Mouse (Mus musculus) cortical plate, adult 2 months (tissue): ENCODE measurements around the gene Depp1.

Source experiments
- CTCF ChIP-seq: fragments of 200-500 bp; IDR thresholded peaks from 2 replicates; pipeline ENCODE4 v1.5.1; 2011; ENCODE audit warnings: mild to moderate bottlenecking, control low read depth, low read length; ENCODE audit not compliant: insufficient read depth; ENCODE audit errors: extremely low read depth
- POLR2A ChIP-seq: fragments of 200-500 bp; IDR thresholded peaks from 2 replicates; pipeline ENCODE4 v1.6.1; 2011; ENCODE audit warnings: mild to moderate bottlenecking, low read length, control low read depth; ENCODE audit not compliant: insufficient read depth; ENCODE audit errors: extremely low read depth

DNA sequence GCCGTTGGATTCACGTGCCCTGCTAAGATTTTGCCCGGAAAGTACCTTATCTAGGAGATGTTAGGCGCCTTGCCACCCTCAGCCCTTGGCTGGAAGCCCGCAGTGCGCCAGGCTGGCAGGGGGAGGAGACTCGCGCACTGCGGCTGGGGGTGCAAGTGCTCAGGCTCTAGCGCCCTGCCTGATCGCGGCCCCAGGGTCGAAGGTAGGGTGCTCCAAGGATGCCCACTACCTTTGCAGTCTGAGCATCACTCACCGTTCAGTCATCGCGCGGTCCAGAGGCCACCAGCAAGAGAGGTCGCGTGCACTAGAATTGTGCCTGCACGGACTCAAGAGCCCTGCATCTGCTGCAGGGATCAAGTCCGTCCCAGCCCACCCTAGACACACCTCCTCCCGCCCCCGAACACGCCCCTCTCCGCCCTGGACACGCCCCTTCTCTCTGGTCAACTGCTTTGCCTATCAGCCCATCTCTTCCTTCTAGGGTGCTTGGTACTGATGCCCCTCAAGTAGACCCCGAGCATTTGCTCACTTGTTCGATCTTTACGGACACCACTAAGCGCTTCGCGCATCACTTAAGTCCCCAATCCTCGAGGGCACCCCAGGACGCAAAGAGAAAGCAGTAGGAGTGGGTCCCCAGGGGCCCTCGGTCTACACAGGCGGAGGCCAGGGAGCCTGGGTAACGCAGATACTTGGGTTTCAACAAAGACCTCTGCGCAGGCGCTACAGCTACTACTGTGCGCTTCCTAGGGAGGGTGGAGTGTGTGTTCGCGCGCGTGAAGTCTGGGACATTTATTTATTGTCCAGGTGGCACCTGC lies 23.3 kb downstream of the Depp1 start, which contains the start of gene Rassf4:
- TF ChIP-seq CTCF, result no peak
- no peak for TF ChIP-seq POLR2A
